Mouse (Mus musculus) embryo, embryonic 11.5 days (tissue): Measurements from ENCODE around the gene Sh2b3.
A peak's percentile ranks its signal among the peaks of the same experiment; 100 is the strongest.

Experiments
- DNase-seq: peaks from one replicate; pipeline ENCODE4 v3.0.0-alpha.2; 2012; ENCODE audit warnings: low read depth, low spot score

Gene Sh2b3

GRCm38 (mm10) chr5:121843138-121843905 lies 5.9 kb upstream of the Sh2b3 start:
- DNase-seq, result no peak

- DNase-seq, result no peak
These were observed 5.2 kb upstream of the Sh2b3 start for GRCm38 (mm10) chr5:121842665-121843118.

GRCm38 (mm10) chr5:121841973-121842372 lies 4.5 kb upstream of the Sh2b3 start:
- no peak for DNase-seq

DNA sequence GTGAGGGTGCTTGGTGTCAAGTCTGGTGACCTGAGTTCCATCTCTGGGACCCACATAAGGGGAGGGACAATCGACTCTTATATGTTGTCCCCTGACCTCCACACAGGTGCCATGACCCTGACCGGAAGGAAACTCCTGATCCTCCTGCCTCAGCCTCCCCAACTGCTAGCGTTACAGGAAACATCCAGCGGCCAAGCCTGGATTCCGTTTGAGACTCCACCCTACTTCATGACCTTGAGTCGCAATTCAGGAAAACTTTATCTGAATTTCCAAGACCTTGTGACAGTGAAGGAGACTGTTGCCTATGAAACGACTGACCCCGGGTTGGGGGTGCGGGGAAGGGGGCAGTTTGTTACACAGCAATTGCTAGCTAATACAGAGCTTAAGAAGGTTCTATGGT lies 4.1 kb upstream of the Sh2b3 start:
- DNase-seq, result no peak

DNA sequence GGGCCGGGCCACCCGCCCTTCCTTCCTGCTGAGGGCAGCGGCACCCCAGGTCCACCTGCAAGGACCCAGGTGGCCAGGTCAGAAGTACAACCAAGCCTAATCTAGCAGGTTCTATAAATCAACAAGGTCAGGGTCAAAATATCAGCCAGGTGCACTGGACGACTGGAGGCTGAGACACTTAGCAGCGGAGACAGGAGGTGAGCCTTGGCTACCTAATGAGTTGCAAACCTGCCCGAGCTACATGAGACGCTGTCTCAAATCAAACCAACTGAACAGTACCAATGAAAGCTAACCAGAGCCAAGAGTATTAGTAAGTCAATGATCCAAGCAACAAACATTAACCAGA lies 1.7 kb upstream of the Sh2b3 start:
- no peak for DNase-seq

DNA sequence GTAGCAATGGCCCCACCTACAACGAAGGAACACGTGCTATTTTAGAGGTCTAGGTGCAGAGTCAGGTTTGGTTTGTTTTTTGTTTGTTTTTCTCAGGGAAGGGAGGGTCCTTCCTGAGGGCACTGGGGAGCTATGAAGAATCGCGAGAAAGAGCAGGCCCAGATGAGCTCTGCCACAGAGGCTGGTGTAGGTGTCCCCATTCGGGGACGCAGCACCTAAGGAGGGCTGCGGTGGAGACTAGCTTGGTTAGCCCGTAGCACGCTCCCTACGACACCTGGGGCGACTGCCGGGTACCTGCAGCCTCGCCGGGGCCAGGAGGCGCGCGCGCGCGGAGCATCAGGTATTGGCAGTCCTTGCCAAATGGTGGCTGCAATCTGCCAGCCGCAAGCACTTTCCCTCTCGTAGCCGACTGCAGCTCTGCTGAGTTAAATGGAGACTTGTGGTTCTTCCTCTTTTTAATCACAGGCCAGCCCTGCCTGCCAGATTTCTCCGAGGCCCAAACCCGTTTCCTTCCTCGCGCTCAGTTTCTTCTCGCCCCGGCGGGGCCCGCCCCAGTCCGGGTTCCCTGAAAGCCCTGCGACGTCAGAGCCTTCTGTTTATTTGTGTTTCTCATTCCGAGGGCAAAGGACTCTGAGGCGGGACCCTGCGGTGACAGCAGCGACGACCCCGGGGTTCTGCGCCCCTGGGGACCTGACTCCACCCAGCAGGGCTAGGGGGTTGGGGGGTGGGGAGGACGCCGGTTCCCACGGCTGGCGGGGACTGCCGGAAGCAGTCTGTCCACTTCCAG lies 1.1 kb upstream of the Sh2b3 start:
- no peak for DNase-seq

DNA sequence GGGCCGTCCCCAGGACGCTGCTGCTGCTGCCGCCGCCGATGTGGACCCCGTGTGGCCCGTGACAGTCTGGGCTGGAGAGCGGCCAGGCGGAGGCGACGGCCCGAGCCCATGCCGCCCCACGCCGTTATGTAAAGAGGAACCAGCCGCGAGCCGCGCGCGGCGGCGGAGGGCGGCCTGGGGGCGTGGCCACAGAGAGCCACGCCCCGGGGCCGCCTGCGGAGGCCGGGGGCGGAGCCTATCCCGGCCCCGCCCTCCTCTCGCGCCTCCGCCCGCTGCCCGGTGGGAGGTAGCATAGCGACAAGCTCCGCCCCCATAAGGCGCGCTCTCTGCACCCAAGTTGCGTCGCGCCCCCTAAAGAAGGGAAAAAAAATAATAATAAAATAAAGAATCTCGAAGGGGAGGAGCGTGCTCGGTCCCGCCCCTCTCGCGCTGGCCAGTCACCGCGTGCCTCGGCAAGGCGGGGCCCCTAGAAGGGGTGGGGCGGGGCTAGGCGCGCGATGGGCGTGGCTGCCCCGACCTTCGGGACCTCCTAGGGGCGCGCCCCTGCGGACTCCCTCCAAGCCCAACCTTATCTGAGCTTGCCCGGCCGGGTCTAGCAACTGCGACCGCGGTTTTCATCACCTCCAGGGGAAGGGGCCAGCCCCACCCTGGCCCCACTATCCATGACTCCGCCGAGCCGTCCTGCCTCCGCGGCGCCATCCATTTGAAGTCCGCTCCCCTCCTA lies 592 bp downstream of the Sh2b3 start:
- peak; percentile 81 for DNase-seq

GRCm38 (mm10) chr5:121835949-121836691 lies 1.3 kb downstream of the Sh2b3 start:
- no peak for DNase-seq

DNA sequence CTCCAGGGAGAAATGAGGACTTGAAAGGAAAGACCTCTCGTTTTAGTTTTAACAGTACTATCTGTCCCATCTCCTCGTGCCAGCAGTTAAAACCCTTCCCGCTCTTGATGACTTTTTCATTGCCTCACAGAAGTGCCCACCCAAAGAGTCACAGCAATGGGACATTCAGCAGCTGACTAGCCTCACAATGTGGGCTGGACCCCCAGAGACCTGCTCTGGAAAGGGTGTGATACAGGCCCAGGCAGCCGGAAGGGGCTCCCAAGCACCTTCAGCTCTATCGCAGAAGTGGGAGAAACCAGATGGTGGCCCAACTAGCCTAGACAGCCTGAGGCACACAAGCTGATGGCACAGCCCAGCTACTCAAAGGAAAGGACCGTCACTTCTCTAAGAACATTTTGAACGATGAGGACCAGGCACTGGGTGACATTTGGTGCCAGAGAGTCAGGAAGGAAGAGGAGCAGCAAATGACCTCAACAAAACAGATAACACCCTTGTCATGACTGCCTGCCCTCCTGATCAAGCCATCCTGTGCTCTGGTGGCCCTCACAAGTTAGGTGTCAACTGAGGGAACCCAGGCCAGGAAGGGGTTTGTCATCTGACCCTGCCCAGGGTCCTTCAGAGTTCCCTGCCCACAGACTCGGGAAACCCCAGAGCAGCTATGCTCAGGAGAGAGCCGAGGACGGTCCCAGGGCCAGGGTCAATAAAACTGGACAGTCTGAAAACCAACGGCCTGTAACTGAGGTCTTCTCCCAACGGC lies 2.3 kb downstream of the Sh2b3 start:
- no peak for DNase-seq

GRCm38 (mm10) chr5:121834241-121834606 lies 3.2 kb downstream of the Sh2b3 start:
- no peak for DNase-seq

GRCm38 (mm10) chr5:121833572-121834240 lies 3.7 kb downstream of the Sh2b3 start:
- no peak for DNase-seq

- DNase-seq, result no peak
These were observed 4.3 kb downstream of the Sh2b3 start for GRCm38 (mm10) chr5:121833159-121833558.

- no peak for DNase-seq
These were observed 4.9 kb downstream of the Sh2b3 start for GRCm38 (mm10) chr5:121832376-121833155.

DNA sequence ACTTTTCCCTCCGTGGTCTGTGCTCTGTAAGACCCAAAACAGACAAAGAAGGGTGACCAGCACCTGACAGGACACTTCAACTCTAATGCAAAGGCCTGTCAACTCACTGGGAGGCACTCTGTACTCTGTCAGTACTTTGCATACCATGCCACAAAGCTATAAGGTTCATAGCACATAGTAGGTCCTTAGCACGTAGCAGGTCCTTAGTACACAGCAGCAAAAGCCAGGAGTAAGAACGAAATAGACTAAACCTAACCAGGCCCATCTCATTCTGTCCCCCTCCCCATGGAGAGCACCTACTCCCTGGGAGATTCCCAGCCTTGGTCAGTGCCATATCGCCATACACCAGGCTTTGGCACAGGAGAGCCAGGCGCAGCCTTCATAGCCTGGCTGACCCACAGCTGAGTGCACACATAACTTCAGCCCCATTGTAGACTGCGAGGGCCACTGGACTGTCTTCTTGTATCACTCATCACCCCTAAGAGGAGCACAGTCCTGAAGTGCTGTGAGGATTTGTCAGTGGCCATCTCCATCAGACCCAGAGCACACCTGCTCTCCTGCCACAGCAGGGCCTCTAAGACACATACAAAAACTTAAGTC lies 6.3 kb downstream of the Sh2b3 start:
- DNase-seq, result no peak

DNA sequence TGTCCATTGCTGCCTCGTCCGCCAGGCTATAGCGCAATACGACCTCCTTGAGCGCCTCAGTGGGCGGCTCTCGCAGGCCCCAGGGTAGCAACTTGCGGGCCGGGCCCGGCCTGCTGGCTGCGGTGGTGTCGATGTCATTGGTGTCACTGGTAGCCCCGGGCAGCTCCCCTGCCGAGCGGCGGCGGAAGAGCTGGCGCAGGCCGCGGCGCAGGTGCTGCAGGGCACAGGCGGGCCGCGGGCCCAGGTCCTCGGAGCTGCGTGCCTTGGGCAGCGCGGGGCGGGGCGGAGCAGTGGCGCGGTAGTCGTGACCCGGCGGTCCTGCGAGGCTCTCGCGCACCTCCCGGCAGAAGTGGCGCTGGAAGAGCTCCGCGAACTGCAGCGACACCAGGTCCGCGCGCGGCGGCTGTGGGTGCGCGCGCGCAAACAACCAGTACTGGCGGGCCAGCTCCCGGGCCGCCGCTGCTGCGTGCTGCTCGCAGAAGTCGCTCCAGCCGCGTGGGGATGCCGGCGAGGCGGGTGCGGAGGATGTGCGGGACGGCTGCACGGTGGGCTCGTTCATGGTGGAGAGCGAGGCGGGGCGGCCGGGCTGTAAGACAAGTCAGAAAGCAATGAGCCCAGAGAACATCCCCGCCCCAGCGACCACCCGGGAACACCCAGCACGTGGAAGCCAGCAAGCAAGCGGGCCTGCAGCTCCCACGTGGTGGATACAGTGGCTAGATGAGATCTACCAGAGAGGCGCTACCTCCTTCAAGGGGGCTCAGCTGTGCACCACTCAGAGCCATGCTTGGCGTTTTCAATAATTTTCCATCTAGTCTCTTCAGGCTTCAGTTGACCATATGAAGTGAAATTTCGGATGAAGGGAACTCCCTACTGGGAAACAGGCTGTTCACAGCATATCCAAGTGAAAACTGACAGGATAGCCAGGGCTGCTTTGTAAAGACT lies 8.7 kb downstream of the Sh2b3 start:
- DNase-seq, result no peak

DNA sequence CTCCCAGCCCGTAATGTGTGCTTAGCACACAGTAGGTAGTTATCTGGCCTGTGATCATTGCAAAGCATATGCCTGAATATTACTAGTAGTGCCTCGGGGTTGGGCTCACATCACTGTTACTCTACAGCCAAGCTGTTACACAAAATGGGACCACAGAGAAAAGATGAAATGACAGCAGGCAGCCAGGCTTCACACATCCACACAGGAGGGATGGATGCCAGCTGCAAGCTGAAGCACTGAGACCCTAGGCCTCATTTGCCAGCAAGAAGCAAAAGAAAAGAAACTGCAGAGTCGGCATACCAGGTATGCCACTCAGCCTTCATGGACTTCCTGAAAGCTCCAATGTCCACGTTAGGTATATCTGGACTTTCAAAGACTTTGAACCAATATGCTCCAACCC lies 9.6 kb downstream of the Sh2b3 start:
- DNase-seq, result no peak

DNA sequence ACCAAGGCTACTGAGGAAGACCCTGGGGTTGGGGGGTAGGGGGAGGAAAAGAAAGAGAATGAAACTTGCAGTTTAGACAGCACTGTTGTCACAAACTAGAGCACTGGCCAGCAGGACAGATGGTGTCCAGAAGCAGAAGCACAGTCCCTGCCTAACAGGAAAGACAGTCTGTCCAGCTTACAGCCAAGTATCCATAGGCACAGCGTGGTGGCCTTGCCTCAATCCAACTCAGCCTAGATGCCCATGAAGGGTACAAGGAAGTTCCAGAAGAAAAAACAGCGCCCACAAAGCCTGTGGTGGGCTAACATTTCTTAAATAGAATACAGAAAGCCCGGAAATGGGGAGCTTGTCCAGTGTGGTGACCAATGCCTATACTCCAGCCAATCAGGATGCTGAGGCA lies 11.8 kb downstream of the Sh2b3 start:
- DNase-seq, result no peak

DNA sequence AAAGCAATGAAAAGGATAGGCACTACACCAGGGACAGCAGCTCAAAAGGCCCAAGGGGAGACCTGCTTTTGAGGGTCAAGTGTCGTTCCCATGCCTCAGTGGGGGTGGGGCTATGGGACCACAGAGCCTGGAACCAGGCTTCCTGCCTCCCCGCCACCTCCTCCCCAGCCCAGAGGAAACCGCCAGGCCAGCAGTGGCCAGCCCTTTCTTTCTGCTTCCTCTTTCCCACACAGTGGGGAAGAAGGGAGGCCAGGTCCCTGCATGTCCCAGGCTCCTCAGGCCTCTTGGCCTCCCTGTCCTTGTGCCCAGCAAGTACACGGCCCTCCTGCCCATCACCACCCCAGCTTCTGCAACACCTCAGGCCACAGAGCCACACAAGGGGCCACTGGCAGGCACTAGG lies 13.3 kb downstream of the Sh2b3 start:
- DNase-seq, result no peak
